7 mouse cellular contexts compared by ENCODE assay signal in the genomic region with DNA sequence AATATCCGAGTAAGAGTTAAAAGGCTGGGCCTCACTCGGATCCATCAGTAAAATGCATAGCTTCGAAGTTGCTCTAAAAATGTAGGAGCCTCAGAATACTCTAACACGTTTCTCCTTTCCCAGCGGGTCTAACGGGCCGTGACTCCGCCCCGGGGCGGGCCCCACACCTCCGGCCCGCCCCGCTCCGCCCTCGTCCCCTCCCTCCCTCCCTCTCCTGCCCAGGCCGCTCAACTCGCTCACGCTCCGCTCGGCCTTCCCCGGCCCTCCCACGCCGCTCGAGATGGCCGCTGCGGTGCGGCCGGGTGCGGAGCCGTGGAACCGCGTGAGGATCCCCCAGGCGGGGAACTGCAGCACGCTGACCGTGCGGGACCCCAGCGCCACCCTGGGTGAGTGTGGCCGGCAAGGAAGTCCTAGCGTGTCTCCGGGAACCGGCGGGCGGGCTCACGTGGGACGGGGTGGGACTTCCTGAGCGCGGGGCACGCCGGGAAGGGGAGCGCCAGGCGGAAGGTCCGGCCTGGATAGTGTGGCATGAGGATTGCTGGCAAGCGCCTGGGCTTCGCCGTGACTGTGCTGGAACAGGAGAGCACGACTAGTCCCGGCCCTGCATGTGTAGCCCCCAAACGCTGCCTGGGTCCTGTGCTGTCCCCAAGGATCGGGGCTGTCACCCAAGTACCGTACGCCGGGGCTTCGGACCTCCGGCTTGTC. TPM values are rescaled to one million over a fixed set of nuclear protein-coding genes. Genes with fewer than 3 reads are reported as not detected.
A peak's percentile ranks its signal among the peaks of the same experiment; 100 is the strongest.
DNase-seq lines count a peak whose midpoint lies in the region; ATAC-seq lines count a peak whose summit lies in the region.

A gene (plus strand): TSS at position 219 of the 705 bp plus-strand sequence.

- DNase-seq in adrenal gland, adult (ENCODE audit: inconsistent age in 2 of 2, low spot score in 1 of 2) = peak; percentile 97 to 100
- peak; percentile 94 for DNase-seq in embryo, embryonic 10.5 days (ENCODE audit: low spot score)
- peak; percentile 96 for DNase-seq in gastrocnemius, postnatal 25 days
- peak; percentile 98 for DNase-seq in intestine, embryonic 14.5 days (ENCODE audit: low spot score)
- DNase-seq in left cerebral cortex, postnatal 25 days (ENCODE audit: low spot score in 2 of 2) = peak; percentile 96 to 97
- DNase-seq in midbrain, embryonic 10.5 days (ENCODE audit: low spot score) = peak; percentile 97
- peak; percentile 89 for DNase-seq in right cerebral cortex, postnatal 4 days

- peak within 1 kb of the TSS; percentile 84 for H3K4me2 ChIP-seq in intestine, embryonic 14.5 days (ENCODE audit: low read length)

- ATAC-seq in intestine, embryonic 14.5 days (replicated peaks; ENCODE audit: low FRiP score, low TSS enrichment, low read depth) = peak; percentile 98

- H3K36me3 ChIP-seq in intestine, embryonic 14.5 days (ENCODE audit: control insufficient read depth, insufficient read depth, low read length) = peaks cover 32% of the 10 kb centered on the region
- peaks cover 39% of the 10 kb centered on the region for H3K36me3 ChIP-seq in midbrain, embryonic 10.5 days

- H3K4me3 ChIP-seq in intestine, embryonic 14.5 days (ENCODE audit: low read depth, low read length) = peak within 1 kb of the TSS; percentile 91
- H3K4me3 ChIP-seq in midbrain, embryonic 10.5 days = peak within 1 kb of the TSS; percentile 94

- no peaks in the 10 kb centered on the region for H3K27me3 ChIP-seq in intestine, embryonic 14.5 days (replicated peaks; ENCODE audit: control insufficient read depth, insufficient read depth, low read length)
- H3K27me3 ChIP-seq in midbrain, embryonic 10.5 days (ENCODE audit: low read depth, poor library complexity, severe bottlenecking) = no peaks in the 10 kb centered on the region

- H3K9ac ChIP-seq in intestine, embryonic 14.5 days (ENCODE audit: low read length) = peak within 1 kb of the TSS; percentile 89

- intact Hi-C loops in left cerebral cortex, postnatal 25 days (cut with DNase I) = loop anchor here (10.0 kb wide), 1 partner anchor 371 kb away; a partner anchor contains a TSS

- H3K27ac ChIP-seq in intestine, embryonic 14.5 days (ENCODE audit: low read depth) = peak within 1 kb of the TSS; percentile 90
- peak within 1 kb of the TSS; percentile 99 for H3K27ac ChIP-seq in midbrain, embryonic 10.5 days (replicated peaks)

- no peaks in the 10 kb centered on the region for H3K9me3 ChIP-seq in intestine, embryonic 14.5 days (ENCODE audit: control insufficient read depth, low read length)
- no peaks in the 10 kb centered on the region for H3K9me3 ChIP-seq in midbrain, embryonic 10.5 days (replicated peaks)

- peaks cover 25% of the 10 kb centered on the region for H3K4me1 ChIP-seq in intestine, embryonic 14.5 days (replicated peaks; ENCODE audit: control insufficient read depth, insufficient read depth, low read length)
- H3K4me1 ChIP-seq in midbrain, embryonic 10.5 days = peaks cover 26% of the 10 kb centered on the region

- under 1% methylated on average over 64 of the region's 64 CpGs for WGBS in intestine, embryonic 14.5 days
- under 1% methylated on average over 64 of the region's 64 CpGs for WGBS in midbrain, embryonic 10.5 days

RNA-seq across cellular contexts. Expression of the gene that starts here (rescaled TPM):
- 1 to 10 TPM; 3.2 to 4.3 TPM for total RNA-seq in gastrocnemius, postnatal 25 days (2021)
- 11.3 and 12.8 TPM in 2 replicates for polyA plus RNA-seq in intestine, embryonic 14.5 days (2014; fragmentation: Nextera tagmentation; extraction: Ambion mirVana)
- 1 to 10 TPM; 5.7 to 5.9 TPM for total RNA-seq in left cerebral cortex, postnatal 25 days (2021)
- polyA plus RNA-seq in midbrain, embryonic 10.5 days (2016; fragmentation: Nextera tagmentation; extraction: Ambion mirVana) = 11.3 and 14.0 TPM in 2 replicates

Comparison
In these comparisons a context has a peak if more than half of its experiments do, and no peak if none do; other contexts are left out.
1. Peak in every context shown above with its lines: DNase-seq, ATAC-seq, H3K4me3 ChIP-seq and H3K27ac ChIP-seq.